Mouse (Mus musculus): ENCODE measurements around the gene Ndufa7.

DNA sequence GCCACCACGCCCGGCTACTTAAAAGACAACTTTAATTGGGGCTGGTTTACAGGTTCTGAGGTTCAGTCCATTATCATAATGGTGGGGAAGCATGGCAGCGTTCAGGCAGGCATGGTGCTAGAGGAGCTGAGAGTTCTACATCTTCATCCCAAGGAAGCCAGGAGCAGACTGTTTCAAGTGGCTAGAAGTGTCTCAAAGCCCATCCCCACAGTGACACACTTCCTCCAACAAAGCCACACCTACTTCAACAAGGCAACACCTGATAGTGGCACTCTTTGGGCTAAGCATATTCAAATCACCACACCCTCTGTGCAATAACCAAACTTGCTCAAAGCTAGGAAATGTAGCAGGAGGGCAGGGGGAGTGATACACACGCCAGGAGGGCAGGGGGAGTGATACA lies 20.2 kb upstream of the Ndufa7 start:
- TF ChIP-seq CTCF (IDR thresholded peaks at IDR 0.05; ENCODE audit: extremely low read depth, insufficient read length, insufficient replicate concordance, low read depth, low read length) (no peak), POLR2A (IDR thresholded peaks at IDR 0.05; ENCODE audit: low read depth, low read length) (no peak)

Measured in small intestine, adult 2 months (tissue).